Mouse (Mus musculus) heart, postnatal 0 days (tissue): Measurements from ENCODE around the gene Exog. TPM values are rescaled to one million over a fixed set of nuclear protein-coding genes. Genes with fewer than 3 reads are reported as not detected.
A peak's percentile ranks its signal among the peaks of the same experiment; 100 is the strongest.

Source experiments
- ATAC-seq: fragments of 200-750 bp; cut with Nextera tagmentation; 2 replicates; pipeline ENCODE4 v1.8.0; 2017; ENCODE audit warnings: low read depth, moderate number of reproducible peaks, moderate library complexity; ENCODE audit not compliant: insufficient read depth
- DNase-seq: peaks from one replicate; pipeline ENCODE4 v3.0.0-alpha.2; 2016; ENCODE audit warnings: low spot score
- H3K27ac ChIP-seq: fragments of 300-500 bp; sonication (generic); 2 replicates; pipeline ENCODE4 v1.5.1; 2014; ENCODE audit warnings: low read depth, mild to moderate bottlenecking
- H3K27me3 ChIP-seq: fragments of 300-500 bp; sonication (generic); 2 replicates; pipeline ENCODE4 v1.6.1; 2014; ENCODE audit warnings: low read length, mixed read lengths; ENCODE audit not compliant: control insufficient read depth, insufficient read depth
- H3K36me3 ChIP-seq: fragments of 300-500 bp; sonication (generic); replicated peaks from 2 replicates; pipeline ENCODE4 v1.6.1; 2014; ENCODE audit warnings: low read length, mixed read lengths; ENCODE audit not compliant: control insufficient read depth, insufficient read depth
- H3K4me1 ChIP-seq: fragments of 300-500 bp; sonication (generic); 2 replicates; pipeline ENCODE4 v1.6.1; 2014; ENCODE audit warnings: antibody characterized with exemption; ENCODE audit not compliant: control insufficient read depth, insufficient read depth
- H3K4me2 ChIP-seq: fragments of 300-500 bp; sonication (generic); 2 replicates; pipeline ENCODE4 v1.6.1; 2014; ENCODE audit warnings: low read depth, mild to moderate bottlenecking, low read length, moderate library complexity
- H3K4me3 ChIP-seq: fragments of 300-500 bp; sonication (generic); 2 replicates; pipeline ENCODE4 v1.5.1; 2014; ENCODE audit warnings: low read depth, low read length
- H3K9ac ChIP-seq: fragments of 300-500 bp; sonication (generic); replicated peaks from 2 replicates; pipeline ENCODE4 v1.6.1; 2014; ENCODE audit warnings: low read depth, low read length, mixed read lengths
- H3K9me3 ChIP-seq: fragments of 300-500 bp; sonication (generic); replicated peaks from 2 replicates; pipeline ENCODE4 v1.6.1; 2016; ENCODE audit warnings: low read length; ENCODE audit not compliant: control insufficient read depth
- CTCF ChIP-seq: IDR thresholded peaks from 2 replicates; pipeline ENCODE4 v1.5.1; 2016; ENCODE audit warnings: antibody characterized with exemption, control low read depth, low read depth
- EP300 ChIP-seq: IDR thresholded peaks from 2 replicates; pipeline ENCODE4 v1.6.1; 2016; ENCODE audit warnings: antibody characterized with exemption, low read depth
- WGBS: fragments of 180-500 bp; shearing (Covaris S2); extraction: QIAGEN DNeasy Blood & Tissue Kit; methylation state at CpG from one replicate; pipeline ENCODE4 v1.1.7; 2014; 5-methylcytosine and 5-hydroxymethylcytosine counted together
- polyA plus RNA-seq: library from polyadenylated mRNA; unstranded; fragments of >200 nt; fragmentation: Nextera tagmentation; extraction: Ambion mirVana; gene quantifications from 2 replicates; pipeline ENCODE4 v1.2.1, GENCODE M21; 2015
- total RNA-seq: library from RNA; depleted of rRNA; stranded (reverse); fragments of >200 nt; gene quantifications from 2 replicates; pipeline ENCODE4 v1.2.3, GENCODE M21; 2014; ENCODE audit warnings: low replicate concordance

Gene Exog
- total and polyA plus RNA-seq, 2 experiments from 2014 or later = 3.0 to 4.2 TPM

DNA sequence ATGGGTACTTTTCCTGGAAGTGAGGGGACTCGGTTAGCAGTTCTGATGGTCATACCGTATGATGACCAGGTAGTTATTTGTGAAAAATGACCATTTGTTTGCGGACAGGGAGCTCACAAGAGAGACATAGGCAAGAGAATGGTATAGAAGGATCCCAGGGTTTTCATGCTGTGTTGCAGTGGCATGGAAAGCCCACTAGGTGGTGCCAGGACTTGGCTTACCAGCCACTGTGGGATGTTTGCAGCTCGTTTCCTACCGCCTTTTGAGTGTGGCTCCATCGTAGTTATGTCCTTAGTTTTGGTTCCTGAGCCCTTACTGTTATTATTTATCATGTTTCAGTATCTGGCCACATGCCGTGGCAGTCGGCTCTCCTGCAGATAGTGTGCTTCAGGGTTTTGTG, 15.7 kb downstream of the Exog start:
- no peak; the same call in 1 of the 2 replicates for ATAC-seq
- Histone ChIP-seq H3K9ac (no peak overlapping the region), H3K9me3 (no peaks in the 10 kb centered on the region), H3K27me3 (no peaks in the 10 kb centered on the region), H3K4me2 (no peak overlapping the region), H3K36me3 (peaks cover 24% of the 10 kb centered on the region), H3K4me1 (0 out of 2 replicates have a peak, but pooled peaks cover 5% of the 10 kb centered on the region), H3K27ac (no peak overlapping the region), H3K4me3 (no peak overlapping the region)
- 32% methylated on average over 8 of the region's 8 CpGs for WGBS
- TF ChIP-seq CTCF (peak; percentile 95), EP300 (no peak)
- DNase-seq = peak; percentile 38

GRCm38 (mm10) chr9:119465056-119465455, 20.3 kb downstream of the Exog start:
- 89% methylated on average over 6 of the region's 6 CpGs for WGBS
- no peak overlapping the region for H3K9ac ChIP-seq
- no peaks in the 10 kb centered on the region for H3K27me3 ChIP-seq
- peaks cover 24% of the 10 kb centered on the region for H3K36me3 ChIP-seq
- H3K9me3 ChIP-seq = no peaks in the 10 kb centered on the region
- peaks cover 21% of the 10 kb centered on the region for H3K4me1 ChIP-seq
- H3K27ac ChIP-seq = peak overlapping the region; percentile 55; the same call in 1 of the 2 replicates
- no peak overlapping the region for H3K4me2 ChIP-seq
- DNase-seq = no peak
- TF ChIP-seq CTCF (no peak), EP300 (no peak)
- H3K4me3 ChIP-seq = no peak overlapping the region
- ATAC-seq = no peak

DNA sequence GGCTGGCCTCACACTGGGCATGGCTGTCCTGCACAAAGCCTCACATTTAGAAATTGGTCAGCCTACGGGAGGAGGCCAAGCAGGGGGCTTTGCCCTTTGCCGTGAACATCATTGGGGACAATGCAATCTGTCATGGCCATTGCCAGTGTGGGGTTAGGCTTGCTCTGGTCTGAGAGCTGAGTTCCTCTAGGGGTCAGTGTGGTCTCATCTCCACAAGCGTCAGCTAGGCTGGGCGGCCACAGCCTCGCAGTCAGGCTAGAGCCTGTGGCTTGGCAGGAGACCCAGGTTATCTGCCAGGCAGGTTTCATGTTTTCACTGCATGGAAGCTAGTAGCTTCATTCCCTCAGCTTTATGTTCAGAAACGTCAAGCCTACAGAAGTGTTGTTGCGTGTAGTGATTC, 20.9 kb downstream of the Exog start:
- H3K27me3 ChIP-seq = no peaks in the 10 kb centered on the region
- WGBS = 38% methylated on average over 7 of the region's 7 CpGs
- H3K36me3 ChIP-seq = peaks cover 24% of the 10 kb centered on the region
- peak overlapping the region; percentile 55; the same call in 1 of the 2 replicates for H3K27ac ChIP-seq
- H3K9me3 ChIP-seq = no peaks in the 10 kb centered on the region
- H3K4me2 ChIP-seq = no peak overlapping the region
- no peak overlapping the region for H3K9ac ChIP-seq
- peak; percentile 79 for TF ChIP-seq CTCF
- TF ChIP-seq EP300 = no peak
- DNase-seq = peak; percentile 85
- peak; percentile 49 for ATAC-seq
- no peak overlapping the region for H3K4me3 ChIP-seq
- peaks cover 25% of the 10 kb centered on the region for H3K4me1 ChIP-seq

DNA sequence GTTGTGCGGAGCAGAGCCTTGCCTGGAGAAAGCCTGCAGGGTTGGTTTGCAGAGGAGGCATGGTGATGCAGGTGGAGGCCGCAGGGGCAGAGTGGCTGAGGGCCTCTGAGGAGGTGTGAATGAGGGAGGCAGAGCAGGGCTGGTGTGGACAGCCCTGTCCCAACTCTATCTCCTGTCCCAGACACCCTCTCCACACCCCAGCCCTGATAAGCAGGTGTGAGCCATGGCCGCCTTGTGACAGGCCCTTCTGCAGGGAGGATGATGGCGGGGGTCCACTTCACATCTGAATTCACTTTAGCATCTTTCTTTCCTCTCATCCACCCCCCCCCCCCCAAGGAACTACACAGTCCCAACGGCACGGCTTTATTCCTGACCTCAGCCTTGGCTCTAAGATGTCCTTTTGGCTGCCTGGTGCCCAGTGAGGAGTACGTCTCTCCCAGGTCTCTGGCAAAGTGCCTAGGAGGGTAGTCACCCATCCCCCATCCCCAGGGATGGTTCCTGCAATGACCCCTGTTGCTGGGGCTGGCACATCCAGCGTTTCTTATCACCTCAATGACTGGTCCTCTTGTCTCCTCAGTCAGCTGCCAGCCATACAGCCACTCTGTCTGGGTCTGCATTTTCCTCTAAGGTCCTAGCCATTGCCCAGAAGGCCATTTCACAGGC, 25.1 kb downstream of the Exog start:
- 33% methylated on average over 8 of the region's 8 CpGs for WGBS
- Histone ChIP-seq H3K9ac (no peak overlapping the region), H3K9me3 (no peaks in the 10 kb centered on the region), H3K27me3 (no peaks in the 10 kb centered on the region), H3K36me3 (no peaks in the 10 kb centered on the region), H3K4me1 (peaks cover 57% of the 10 kb centered on the region), H3K27ac (peak overlapping the region; percentile 82), H3K4me2 (no peak overlapping the region), H3K4me3 (no peak overlapping the region)
- ATAC-seq (peak; percentile 94), DNase-seq (peak; percentile 91)
- TF ChIP-seq CTCF = no peak
- peak; percentile 98 for TF ChIP-seq EP300

DNA sequence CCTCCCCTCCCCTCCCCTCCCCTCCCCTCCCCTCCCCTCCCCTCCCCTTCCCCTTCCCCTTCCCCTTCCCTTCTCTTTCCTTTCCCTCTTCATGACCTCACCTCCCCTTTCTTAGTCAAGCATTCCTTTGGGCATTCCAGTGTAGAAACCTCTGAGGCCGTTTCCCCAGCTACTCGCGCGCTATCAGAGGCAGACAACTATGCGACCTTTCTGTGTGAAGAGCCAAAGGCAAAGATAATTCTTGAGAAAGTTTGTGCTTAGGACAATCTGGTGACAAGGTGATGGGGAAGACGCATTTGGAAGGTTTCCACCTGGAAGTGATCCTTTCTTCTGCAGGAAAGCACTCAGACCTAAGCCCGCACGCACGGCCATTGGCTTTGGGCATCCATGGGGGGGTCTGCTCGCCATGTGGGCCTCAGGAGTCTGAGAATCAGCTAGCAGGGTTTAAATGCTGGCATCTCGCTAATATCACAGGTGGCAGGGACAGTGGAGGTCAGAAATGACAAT, 27.7 kb downstream of the Exog start:
- H3K4me2 ChIP-seq = no peak overlapping the region
- no peak overlapping the region for H3K9ac ChIP-seq
- peak; percentile 61 for DNase-seq
- peaks cover 58% of the 10 kb centered on the region for H3K4me1 ChIP-seq
- peak overlapping the region; percentile 33 for H3K27ac ChIP-seq
- TF ChIP-seq EP300 (no peak), CTCF (no peak)
- H3K4me3 ChIP-seq = no peak overlapping the region
- no peak for ATAC-seq
- WGBS = 23% methylated on average over 11 of the region's 11 CpGs
- H3K27me3 ChIP-seq = no peaks in the 10 kb centered on the region
- H3K36me3 ChIP-seq = no peaks in the 10 kb centered on the region
- no peaks in the 10 kb centered on the region for H3K9me3 ChIP-seq

- peaks cover 55% of the 10 kb centered on the region for H3K4me1 ChIP-seq
- ATAC-seq (no peak), DNase-seq (no peak)
- H3K27me3 ChIP-seq = no peaks in the 10 kb centered on the region
- H3K9ac ChIP-seq = no peak overlapping the region
- 89% methylated on average over 1 of the region's 1 CpGs for WGBS
- H3K36me3 ChIP-seq = no peaks in the 10 kb centered on the region
- H3K9me3 ChIP-seq = no peaks in the 10 kb centered on the region
- no peak overlapping the region for H3K4me3 ChIP-seq
- H3K4me2 ChIP-seq = no peak overlapping the region
- no peak for TF ChIP-seq EP300
- TF ChIP-seq CTCF = no peak
- peak overlapping the region; percentile 33 for H3K27ac ChIP-seq
These were observed 28.3 kb downstream of the Exog start for GRCm38 (mm10) chr9:119473011-119473410.
